Mouse (Mus musculus) frontal cortex, postnatal 25 days (tissue): ENCODE data around the gene Strap.
"Not testable (repeated sequence)": the region's sequence is repeated elsewhere in the genome, so short reads cannot be mapped to it uniquely, and the experiment has no call there.

Source experiments
- DNase-seq, 2 experiments: peaks; one replicate each; pipeline ENCODE4 v3.0.0; 2022; ENCODE audit warnings: low spot score in 2 of 2

The Strap gene

DNA sequence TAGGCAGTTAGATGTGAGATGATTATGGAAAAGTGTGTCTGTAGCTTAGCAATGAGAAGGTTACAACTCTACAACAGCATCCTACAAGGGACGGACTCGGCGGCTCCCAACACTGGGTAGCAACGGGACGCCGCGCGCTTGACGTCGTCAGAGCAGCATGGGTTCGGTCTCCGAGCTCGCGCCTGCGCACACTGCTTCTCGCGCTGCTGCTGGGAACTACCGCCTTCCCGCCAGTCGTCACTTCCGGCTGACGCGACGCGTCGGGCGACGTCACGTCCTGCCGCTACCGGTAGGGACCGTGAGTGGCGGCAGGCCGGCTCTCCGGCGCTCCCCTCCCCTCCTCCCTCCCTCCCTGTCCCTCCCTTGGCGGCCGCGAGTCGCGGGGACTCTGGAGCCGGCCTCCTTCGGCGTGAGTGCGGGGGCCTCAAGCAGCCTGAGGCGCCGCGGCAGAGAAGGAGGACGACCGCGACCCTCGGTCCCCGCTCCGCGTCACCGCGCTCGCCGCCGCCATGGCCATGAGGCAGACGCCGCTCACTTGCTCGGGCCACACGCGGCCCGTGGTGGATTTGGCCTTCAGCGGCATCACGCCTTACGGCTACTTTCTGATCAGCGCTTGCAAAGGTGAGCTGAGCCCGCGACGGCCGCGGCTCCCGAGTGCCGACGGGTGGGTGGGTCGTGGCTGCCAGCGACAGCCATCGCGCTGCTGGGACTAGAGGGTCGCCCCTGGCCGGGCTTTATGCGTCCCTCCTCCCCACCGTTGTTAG lies at the start of gene Strap:
Gene Strap (plus strand): TSS at position 233 of the 764 bp plus-strand sequence.
- peak; percentile 74 to 85 for DNase-seq

DNA sequence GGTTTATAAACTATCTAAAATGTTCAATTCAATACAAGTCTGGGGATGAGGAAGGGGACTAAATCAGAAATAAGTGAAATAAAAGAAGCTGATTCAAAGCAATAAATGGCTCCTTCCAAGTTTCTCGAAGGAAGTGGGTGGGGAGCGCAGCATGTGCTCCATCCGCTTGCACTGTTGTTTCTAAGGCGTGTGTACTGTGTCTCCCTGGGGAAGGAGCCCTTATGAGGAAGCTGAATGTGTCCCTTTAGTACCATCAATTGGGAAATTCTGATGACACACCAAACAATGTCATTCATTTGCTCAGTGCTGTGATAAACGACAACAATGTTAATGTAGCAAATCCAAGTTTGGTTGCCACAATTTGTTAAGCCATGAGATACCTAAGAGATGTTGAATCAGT lies 47.2 kb upstream of the Strap start:
- no peak for DNase-seq

DNA sequence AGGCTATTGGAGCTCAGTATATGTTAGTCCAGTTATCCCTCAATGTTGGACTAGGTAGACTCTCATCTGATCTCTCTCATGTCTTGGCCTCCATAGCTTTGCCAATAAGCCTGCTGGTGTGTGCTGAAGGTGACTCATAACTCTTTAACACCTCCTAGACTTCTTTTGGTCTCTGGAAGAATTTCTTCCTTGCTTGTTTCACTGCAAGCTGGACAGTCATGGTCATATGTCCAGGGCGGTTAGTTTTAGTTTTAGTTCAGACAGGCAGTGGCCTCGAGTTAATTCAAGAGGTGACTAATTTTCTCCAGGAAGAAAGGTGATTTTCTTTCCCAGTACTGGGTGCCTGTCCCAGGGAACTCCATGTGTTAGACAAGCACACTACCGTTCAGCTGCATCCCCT lies 46.8 kb upstream of the Strap start:
- no peak for DNase-seq

DNA sequence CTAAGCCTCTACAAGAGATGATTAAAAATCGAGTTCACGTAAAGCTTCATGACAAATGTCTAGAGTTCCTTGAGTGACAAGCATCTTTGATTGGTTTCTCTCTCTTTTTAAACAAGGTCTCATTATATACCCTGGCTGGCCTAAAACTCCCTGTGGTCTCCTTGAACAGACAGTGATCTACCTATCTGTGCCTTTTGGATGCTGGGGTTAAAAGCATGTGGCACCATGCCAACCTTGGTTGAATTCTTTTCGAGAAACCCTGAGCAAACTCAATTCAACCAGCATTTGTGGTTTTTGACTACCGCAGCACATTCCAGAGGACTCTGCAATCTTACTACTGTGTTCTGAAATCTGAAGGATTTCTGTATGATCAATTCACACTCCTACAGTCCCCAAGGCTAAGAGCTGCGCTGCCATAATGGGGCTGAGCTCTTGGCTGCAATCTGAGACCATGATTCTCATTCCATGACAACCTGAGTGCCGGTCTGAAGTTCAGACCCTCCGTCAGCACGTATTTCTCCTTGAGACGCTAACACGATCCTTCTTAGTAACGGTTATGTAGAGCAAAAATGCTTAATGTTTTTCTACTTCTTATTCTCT lies 46.3 kb upstream of the Strap start:
- DNase-seq: no peak

DNA sequence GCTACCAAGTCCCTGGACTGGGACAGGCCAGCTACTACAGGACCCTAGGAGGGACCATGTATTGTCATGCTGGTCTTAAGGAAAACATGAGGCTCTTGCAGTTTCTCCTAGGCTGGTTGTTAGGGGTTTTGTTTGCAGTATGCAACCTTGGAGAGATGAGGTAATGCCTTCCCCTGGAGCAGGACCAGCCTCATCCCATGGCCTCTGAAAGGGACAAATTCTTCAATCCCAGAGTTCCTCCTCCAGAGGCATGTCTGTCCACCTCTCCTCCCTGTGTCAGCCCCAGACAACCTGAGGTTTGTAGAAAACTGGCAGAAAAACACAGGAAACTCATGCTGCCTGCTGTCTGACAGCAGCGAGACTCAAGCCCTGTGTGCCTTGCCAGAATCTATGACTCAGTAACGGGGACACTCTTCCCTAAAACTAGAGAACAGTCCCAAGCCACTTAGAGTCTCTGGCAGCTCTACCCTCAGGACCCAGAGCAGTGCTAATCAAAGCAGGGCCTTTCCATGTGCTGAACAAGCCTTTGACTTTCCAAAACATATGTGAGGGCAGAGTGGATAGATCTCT lies 44.2 kb upstream of the Strap start:
- DNase-seq: no peak

DNA sequence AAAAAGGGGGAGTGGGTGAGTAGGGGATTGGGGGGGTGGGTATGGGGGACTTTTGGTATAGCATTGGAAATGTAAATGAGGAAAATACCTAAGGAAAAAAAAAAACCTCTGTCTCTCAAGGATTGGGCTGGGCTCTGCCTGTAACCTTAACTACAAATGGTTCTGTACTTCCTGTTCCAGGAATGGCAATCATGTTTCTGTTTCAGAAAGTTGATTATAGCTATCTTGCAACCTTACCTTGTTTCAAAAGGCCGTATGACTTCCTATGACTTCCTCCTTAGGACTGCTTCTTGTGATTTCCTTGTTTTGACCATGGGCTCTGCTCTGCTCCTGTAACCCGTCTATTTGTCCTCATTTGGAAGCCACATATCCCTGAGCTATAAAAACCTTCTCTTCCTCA lies 40.6 kb upstream of the Strap start:
- DNase-seq: no peak

DNA sequence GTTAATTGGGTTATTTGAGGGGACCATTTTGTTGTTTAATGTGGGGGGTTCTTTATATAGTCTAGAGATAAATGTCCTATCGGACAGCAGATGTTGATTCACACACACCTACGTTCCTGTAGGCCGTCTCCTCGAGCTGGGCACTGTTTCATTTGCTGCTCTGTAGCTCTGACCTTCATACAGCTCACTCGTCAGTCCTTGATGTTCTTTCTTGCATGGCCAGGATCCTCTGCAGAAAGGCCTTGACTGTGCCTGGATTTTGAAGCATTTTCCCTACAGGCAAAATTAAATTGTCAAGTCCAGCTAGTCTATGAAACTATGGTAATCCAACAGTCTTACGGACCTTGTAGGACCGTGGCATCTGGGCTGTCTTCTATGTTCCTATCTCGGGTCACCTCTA lies 39.8 kb upstream of the Strap start:
- no peak for DNase-seq

DNA sequence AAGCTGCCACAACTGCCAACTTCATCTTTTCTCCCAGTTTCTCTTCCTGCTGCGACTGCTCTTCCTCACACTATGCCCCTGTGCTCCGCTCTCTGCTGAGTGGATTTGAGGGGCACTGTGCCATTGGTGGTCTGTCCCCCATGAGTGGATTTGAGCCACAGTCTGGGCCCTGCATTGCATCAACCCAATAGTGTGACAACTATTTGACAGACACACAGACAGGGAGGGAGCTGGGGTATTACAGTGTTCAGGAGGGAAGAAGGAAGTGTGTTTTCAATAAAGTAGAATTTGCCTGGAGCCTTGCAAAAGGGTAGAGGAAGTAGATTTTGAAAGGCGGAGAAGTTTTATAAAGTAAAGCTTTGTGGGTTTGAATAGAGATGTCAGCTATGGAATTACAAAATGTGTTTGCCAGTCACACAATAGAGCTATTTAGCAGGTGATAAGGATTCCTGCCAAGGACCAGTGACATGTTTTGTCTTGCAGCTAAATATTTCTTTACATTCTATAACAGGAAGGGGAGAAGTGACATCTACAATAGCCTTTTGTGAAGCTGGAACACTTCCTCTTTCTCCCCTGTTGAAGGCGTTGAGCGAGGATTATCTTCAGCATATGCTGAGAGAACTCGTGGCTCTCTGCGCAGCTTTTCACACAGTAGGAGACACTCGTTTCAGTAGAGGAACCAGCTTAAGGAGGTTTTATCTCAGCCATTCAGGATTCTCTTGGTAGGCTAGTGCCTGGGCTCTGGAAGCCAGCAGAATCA lies 38.3 kb upstream of the Strap start:
- DNase-seq: no peak

DNA sequence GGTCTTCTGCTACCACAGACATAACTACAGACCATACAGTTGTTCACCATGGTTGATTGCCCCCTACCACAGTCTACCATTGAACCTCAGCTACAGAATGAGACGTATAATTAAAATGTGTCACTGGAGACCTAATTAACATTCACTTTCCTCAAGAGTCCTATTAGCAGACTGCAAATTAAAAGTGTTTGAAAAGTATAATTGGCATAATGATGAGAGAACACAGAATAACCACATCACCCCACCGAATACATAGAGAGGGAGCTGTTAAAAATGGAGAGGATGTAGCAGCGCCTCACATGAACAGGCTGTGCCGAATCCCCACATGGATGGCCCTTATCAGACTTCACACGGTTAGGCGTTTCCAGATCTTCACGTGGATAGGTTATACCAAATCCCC lies 35.4 kb upstream of the Strap start:
- DNase-seq: no peak

DNA sequence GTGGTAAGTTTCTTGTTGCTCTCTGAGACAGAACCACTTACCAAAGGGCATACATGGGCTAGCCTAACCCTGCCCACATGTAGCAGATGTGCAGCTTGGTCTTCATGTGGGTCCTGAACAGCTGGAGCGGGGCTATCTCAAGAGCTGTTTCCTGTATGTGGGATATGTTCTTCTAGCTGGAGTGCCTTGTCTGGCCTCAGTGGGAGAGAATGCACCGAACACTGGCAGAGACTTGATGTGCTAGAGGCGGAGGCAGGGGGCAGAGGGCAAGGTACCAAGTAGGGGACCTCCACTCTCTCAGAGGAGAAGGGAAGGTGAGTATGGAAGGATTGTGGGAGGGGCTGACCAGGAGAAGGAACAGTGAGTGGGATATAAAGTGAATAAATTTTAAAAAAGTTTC lies 32.7 kb upstream of the Strap start:
- DNase-seq: no peak

DNA sequence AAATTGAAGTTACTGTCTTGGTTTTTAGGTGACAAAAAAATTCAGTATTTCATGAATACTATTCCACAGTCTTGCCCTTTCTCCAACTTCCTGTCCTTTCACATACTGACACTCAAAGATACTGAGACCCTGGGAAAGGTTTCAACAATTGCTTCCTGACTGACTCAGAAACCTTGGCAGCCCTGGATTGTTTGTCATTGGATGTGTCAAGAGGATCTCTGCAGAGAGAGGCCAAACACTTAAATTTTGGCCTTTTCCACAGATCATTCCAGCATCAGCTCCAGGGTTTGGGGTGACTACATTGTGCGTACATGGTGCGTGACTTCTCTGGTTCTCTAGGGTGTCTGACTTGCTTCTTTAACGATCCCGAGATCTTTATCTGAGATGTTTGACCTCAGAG lies 32.0 kb upstream of the Strap start:
- no peak for DNase-seq

DNA sequence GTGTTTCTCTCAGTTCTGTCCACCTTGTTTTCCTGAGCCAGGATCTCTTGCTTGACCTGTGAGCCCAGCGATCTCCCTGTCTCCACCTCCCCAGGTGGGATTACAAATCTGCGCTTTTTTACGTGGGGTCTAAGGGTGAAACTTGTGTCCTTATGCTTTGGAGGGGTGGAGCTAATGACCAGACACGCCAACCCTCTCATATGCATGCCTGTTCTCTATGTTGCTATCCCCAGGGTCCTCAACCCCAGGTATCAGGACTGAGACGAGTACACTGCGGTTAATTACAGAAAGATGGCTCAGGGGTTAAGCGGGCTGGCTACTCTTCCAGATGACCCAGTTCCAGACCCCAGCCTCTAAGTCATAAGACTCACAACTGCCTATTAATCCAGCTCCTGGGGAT lies 31.4 kb upstream of the Strap start:
- DNase-seq: no peak

DNA sequence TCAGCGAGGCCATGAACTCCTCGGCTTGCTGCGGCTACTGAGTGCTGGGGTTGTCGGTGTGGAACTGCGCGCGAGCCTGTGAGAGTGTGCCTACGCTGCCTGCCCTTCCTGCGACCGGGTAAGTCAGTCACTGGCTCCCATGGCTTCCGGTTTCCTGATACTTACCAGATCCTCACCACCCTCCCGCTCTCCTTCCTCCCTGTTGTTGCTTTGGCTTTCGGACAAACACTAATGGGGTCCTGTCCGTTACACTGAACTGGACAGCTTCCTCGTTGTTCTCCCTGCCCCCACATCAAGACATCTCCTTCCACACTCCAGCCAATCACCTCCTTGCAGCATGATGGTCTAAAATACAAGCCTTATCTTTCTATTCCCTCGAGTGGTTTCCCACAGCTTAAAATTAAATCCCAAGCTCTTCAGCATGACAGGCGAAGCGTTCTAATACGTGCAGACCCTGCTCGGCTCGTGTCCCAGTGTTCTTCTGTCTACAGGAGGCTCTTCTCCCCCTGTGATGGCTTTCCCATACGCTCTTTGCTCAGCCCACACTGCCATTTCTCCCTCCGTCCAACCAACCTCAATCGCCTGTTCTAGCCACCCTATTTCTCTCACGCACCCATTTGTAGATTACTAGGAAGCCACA lies 30.5 kb upstream of the Strap start:
- DNase-seq: no peak

DNA sequence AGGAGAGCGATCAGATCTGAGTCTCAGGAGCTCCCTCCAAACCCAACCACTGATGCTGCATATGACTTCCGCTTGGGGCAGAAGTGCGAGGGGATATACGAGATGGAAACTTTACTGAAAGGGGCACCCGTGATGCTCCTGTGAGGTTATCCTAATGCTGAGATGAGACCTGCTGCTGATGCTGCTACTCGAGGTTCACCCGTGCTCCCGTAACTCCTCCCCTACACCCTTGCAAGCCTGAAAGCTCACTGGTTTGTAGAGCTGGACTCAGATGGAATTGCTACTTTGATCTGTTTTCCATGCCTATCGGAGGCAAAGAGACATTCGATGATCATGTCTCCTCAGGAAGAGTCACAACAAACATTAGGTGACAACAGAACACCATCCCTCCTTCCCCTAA lies 28.7 kb upstream of the Strap start:
- DNase-seq: no peak

DNA sequence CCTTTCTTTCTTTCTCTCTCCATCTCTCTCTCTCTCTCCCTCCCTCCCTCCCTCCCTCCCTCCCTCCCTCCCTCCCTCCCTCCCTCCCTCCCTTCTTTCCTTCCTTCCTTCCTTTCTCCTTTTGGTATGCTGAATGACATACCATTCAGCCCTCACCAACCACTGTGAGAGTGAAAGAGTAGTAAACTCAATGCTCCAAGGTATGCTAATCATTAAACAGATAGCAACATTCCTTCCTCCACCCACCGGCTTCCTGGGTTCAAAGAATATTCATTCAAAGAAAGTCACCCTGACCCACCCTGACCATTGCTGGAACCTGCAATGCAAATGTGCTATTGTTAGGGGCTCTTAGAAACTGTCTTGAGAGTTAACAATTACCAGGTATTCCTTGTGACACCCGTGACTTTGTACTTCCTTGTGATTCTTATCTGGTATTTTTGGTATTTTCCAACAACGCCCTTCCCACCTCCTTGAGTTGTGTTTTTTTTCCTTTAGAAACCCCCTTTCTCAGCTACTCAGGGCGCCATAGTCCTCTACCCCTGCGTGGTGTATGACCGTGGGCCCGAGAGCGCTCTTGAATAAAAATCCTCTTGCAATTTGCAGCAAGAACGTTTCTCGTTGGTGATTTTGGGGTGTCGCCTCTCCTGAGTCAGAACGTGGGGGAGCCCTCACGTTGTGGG lies 26.0 kb upstream of the Strap start:
- not testable (repeated sequence) for DNase-seq

DNA sequence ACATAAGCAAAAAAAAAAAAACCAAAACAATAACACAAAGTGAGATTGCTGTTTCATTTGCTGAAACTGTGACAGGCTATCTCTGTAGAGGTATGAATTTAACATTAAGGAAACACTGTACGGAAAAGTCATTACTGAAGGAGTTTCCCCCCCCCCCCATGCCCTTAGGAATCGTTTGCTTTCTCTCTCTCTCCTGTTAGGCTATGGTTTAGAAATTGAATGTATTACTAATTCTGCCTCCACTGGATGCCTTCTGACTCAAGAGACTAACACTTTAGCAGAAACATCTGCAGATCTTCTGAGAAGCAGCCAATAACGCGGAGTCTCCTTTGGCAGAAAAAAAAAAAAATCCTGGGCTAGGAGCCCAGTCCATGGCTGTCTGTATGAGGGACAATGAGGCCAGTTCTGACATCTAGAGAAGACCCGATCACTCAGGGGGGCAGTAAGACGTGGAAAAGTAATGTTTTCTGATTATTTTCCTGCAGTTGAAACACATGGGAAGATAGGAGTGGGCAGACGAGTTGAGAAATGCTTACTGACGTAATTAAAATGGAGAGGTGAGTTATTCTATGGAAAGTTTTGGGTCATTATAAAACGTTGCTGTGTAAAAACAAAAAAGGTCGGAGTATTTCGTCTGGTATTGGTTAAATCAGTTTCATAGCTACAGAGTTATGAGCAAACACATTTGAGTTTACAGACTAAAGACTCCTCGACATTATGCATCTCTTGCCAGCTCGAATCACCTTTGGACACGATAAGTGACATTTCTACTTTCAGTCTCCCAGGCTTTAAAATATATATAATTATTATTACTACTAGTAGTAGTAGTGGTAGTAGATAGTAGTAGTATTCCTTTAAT lies 24.5 kb upstream of the Strap start:
- DNase-seq: no peak

DNA sequence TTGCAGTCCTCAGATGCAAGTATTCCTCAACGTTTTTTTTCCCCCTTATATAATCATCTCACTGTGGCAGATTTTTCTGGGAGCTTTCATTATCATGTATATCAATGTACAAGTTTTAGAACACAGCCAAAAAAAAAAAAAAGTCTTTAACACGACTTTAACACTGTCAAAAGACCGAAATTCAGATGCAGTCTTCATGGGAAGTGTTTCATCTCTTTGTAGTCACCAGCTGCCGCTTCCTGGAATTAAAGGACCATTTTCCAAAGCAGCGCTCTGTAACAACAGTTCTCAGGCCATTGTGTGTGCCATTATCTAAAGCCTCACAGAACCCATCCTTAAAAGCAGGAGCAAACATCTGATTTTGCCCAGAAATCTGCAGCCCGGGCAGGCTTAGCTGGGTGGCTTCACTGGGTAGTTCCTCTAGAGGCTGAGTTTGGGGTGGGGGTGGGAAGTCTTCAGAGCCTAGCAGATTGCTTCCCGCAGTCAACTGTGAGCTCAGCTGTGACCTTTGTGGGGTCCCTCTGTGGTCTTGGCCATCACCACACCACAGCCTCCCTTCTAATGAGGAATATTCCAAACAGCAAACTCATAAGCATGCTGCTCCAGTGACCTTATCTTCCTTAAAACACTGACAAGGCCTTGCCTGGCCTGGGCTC lies 22.1 kb upstream of the Strap start:
- no peak for DNase-seq

DNA sequence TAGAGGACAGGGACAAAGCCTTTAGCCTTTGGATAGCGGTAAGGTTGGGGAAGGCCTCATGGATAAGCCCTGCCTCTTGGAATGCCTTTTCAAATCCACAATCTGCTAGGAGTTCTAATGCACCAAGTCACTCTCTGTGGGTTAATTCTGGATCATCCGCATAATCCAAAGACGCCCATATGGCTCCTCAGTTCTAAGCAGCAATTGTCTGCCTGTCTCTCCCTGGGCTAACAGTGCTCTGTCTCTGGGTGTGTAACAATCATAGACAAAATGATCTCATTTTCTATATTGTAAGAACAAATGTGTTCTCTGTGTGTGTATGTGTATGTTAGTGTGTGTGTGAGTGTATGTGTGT lies 21.6 kb upstream of the Strap start:
- DNase-seq: no peak

DNA sequence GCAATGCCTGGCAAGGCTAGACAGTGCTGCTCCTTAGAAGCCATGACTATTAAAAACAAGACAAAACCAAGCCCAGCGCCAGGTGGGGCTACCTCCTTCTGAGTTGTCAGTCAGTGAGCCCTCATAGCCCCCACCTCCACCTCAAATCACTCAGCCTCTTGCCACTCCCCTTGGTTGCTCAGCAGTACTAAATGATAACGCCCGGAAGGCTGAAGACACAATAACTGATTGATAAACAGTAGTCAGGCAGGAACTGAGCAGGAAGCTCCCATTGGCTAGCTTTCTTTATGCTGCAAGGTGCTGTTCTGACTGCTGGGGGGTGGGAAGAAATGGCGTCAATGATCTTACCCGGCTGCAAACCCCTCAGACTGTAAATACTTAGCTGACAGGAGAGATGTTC lies 18.1 kb upstream of the Strap start:
- no peak for DNase-seq

DNA sequence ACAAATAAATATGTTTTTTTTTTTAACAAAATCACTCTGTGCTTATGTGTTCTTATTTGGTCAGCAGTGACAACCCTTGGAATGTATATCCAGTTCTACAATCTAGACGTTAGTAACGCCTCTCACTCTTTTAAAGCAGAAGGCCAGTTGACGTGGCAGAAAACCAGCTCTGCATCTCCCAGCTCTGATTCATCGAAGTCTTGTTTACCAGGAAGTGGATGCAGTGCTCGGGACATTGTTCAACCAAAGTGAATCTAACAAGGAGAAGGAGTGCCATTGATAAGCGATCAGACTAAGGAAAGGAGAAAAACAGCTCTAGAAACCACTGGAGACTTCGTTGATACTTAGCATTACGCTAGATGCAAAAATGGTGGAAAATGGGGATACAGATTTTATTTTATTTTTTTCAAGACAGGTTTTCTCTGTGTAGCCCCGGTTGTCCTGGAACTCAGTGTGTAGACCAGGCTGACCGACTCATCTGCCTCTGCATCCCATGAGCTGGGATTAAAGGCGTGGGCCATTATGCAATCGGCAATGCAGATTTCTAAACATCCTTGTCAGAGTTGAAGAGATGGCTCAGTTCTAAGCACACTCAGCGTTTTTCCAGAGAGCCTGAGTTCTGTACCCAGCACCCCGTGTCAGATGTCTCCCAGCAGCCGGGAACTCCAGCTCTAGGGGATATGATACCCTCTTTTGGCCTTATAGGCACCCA lies 12.5 kb upstream of the Strap start:
- no peak for DNase-seq
